Mouse (Mus musculus) embryonic facial prominence, embryonic 14.5 days (tissue): ENCODE measurements around the gene Trpv5. TPM values are rescaled to one million over a fixed set of nuclear protein-coding genes. Genes with fewer than 3 reads are reported as not detected.

Experiments used
- ATAC-seq: fragments of 200-750 bp; cut with Nextera tagmentation; 2 replicates; pipeline ENCODE4 v1.8.0; 2017; ENCODE audit warnings: low read depth, moderate number of reproducible peaks, moderate TSS enrichment
- DNase-seq: peaks from one replicate; pipeline ENCODE4 v3.0.0-alpha.2; 2015; ENCODE audit warnings: low spot score
- H3K27ac ChIP-seq: fragments of 300-500 bp; sonication (generic); replicated peaks from 2 replicates; pipeline ENCODE4 v1.5.1; 2014; ENCODE audit warnings: low read depth, mild to moderate bottlenecking, low read length, moderate library complexity
- H3K27me3 ChIP-seq: fragments of 300-500 bp; sonication (generic); replicated peaks from 2 replicates; pipeline ENCODE4 v1.6.1; 2014; ENCODE audit warnings: low read length; ENCODE audit not compliant: control insufficient read depth, insufficient read depth
- H3K36me3 ChIP-seq: fragments of 300-500 bp; sonication (generic); 2 replicates; pipeline ENCODE4 v1.6.1; 2014; ENCODE audit warnings: low read length, mixed read lengths; ENCODE audit not compliant: control insufficient read depth, insufficient read depth
- H3K4me1 ChIP-seq: fragments of 300-500 bp; sonication (generic); 2 replicates; pipeline ENCODE4 v1.6.1; 2014; ENCODE audit warnings: antibody characterized with exemption, low read length; ENCODE audit not compliant: control insufficient read depth, insufficient read depth
- H3K4me2 ChIP-seq: fragments of 300-500 bp; sonication (generic); 2 replicates; pipeline ENCODE4 v1.6.1; 2014; ENCODE audit warnings: low read depth, mild to moderate bottlenecking, low read length, moderate library complexity, mixed read lengths
- H3K4me3 ChIP-seq: fragments of 300-500 bp; sonication (generic); 2 replicates; pipeline ENCODE4 v1.5.1; 2014; ENCODE audit warnings: low read depth, mild to moderate bottlenecking, low read length
- H3K9ac ChIP-seq: fragments of 300-500 bp; sonication (generic); 2 replicates; pipeline ENCODE4 v1.6.1; 2014; ENCODE audit warnings: low read depth, mild to moderate bottlenecking, low read length, moderate library complexity, mixed read lengths
- H3K9me3 ChIP-seq: fragments of 300-500 bp; sonication (generic); 2 replicates; pipeline ENCODE4 v1.6.1; 2016; ENCODE audit warnings: low read length; ENCODE audit not compliant: control insufficient read depth
- WGBS: fragments of 180-500 bp; shearing (Covaris S2); extraction: QIAGEN DNeasy Blood & Tissue Kit; methylation state at CpG from one replicate; pipeline ENCODE4 v1.1.7; 2014; 5-methylcytosine and 5-hydroxymethylcytosine counted together
- polyA plus RNA-seq: library from polyadenylated mRNA; unstranded; fragments of >200 nt; fragmentation: Nextera tagmentation; extraction: Ambion mirVana; gene quantifications from 2 replicates; pipeline ENCODE4 v1.2.1, GENCODE M21; 2014

Gene Trpv5
- polyA plus RNA-seq, 1 experiment from 2014 or later, result not detected

- Histone ChIP-seq H3K4me2 (no peak overlapping the region), H3K27ac (no peak overlapping the region), H3K4me1 (no peaks in the 10 kb centered on the region), H3K27me3 (no peaks in the 10 kb centered on the region), H3K4me3 (no peak overlapping the region), H3K9me3 (no peaks in the 10 kb centered on the region), H3K36me3 (no peaks in the 10 kb centered on the region), H3K9ac (no peak overlapping the region)
- ATAC-seq (no peak), DNase-seq (no peak)
These were observed 11.6 kb upstream of the Trpv5 start for GRCm38 (mm10) chr6:41692200-41692599.

- ATAC-seq (no peak), DNase-seq (no peak)
- Histone ChIP-seq H3K9me3 (no peaks in the 10 kb centered on the region), H3K9ac (no peak overlapping the region), H3K36me3 (no peaks in the 10 kb centered on the region), H3K4me3 (no peak overlapping the region), H3K27ac (no peak overlapping the region), H3K4me2 (no peak overlapping the region), H3K27me3 (no peaks in the 10 kb centered on the region), H3K4me1 (no peaks in the 10 kb centered on the region)
- WGBS, result 82% methylated on average over 3 of the region's 3 CpGs
These were observed 5.0 kb upstream of the Trpv5 start for GRCm38 (mm10) chr6:41685596-41685995.

- WGBS, result 88% methylated on average over 5 of the region's 5 CpGs
- no peak for ATAC-seq
- no peak for DNase-seq
- Histone ChIP-seq H3K4me3 (no peak overlapping the region), H3K27me3 (no peaks in the 10 kb centered on the region), H3K4me2 (no peak overlapping the region), H3K9ac (no peak overlapping the region), H3K9me3 (no peaks in the 10 kb centered on the region), H3K27ac (no peak overlapping the region), H3K4me1 (no peaks in the 10 kb centered on the region), H3K36me3 (no peaks in the 10 kb centered on the region)
These were observed 4.3 kb upstream of the Trpv5 start for GRCm38 (mm10) chr6:41684911-41685310.

- Histone ChIP-seq H3K4me1 (no peaks in the 10 kb centered on the region), H3K36me3 (no peaks in the 10 kb centered on the region), H3K4me2 (no peak within 1 kb of the TSS), H3K27me3 (no peaks in the 10 kb centered on the region), H3K9me3 (no peaks in the 10 kb centered on the region), H3K9ac (no peak within 1 kb of the TSS), H3K27ac (no peak within 1 kb of the TSS), H3K4me3 (no peak within 1 kb of the TSS)
- no peak for DNase-seq
- WGBS, result 85% methylated on average over 2 of the region's 2 CpGs
- no peak for ATAC-seq
These were observed 3.6 kb upstream of the Trpv5 start, which contains the start of gene Llcfc1 for GRCm38 (mm10) chr6:41684131-41684530. Llcfc1 (plus strand) TSS chr6:41684431.

- no peak for ATAC-seq
- H3K4me3 ChIP-seq, result no peak overlapping the region
- H3K27me3 ChIP-seq, result no peaks in the 10 kb centered on the region
These were observed 1.1 kb upstream of the Trpv5 start for GRCm38 (mm10) chr6:41681656-41682055.

GRCm38 (mm10) chr6:41676530-41676929, 4.0 kb downstream of the Trpv5 start:
- H3K4me2 ChIP-seq, result no peak overlapping the region
- no peaks in the 10 kb centered on the region for H3K4me1 ChIP-seq
- no peaks in the 10 kb centered on the region for H3K27me3 ChIP-seq
- WGBS, result 84% methylated on average over 2 of the region's 2 CpGs
- no peak overlapping the region for H3K27ac ChIP-seq
- H3K36me3 ChIP-seq, result no peaks in the 10 kb centered on the region
- no peak overlapping the region for H3K4me3 ChIP-seq
- H3K9ac ChIP-seq, result no peak overlapping the region
- DNase-seq (no peak), ATAC-seq (no peak)
- no peaks in the 10 kb centered on the region for H3K9me3 ChIP-seq

More at GRCm38 (mm10) chr6:41681656-41682055, 1.1 kb upstream of the Trpv5 start:
- Histone ChIP-seq H3K4me2 (no peak overlapping the region), H3K9me3 (no peaks in the 10 kb centered on the region), H3K9ac (no peak overlapping the region), H3K27ac (no peak overlapping the region), H3K36me3 (no peaks in the 10 kb centered on the region), H3K4me1 (no peaks in the 10 kb centered on the region)
- no peak for DNase-seq
- 80% methylated on average over 5 of the region's 5 CpGs for WGBS

- H3K27ac ChIP-seq, result no peak overlapping the region
- H3K4me3 ChIP-seq, result no peak overlapping the region
- no peaks in the 10 kb centered on the region for H3K27me3 ChIP-seq
- no peaks in the 10 kb centered on the region for H3K9me3 ChIP-seq
- H3K36me3 ChIP-seq, result no peaks in the 10 kb centered on the region
- ATAC-seq (no peak), DNase-seq (peak; percentile 23)
- no peaks in the 10 kb centered on the region for H3K4me1 ChIP-seq
- no peak overlapping the region for H3K4me2 ChIP-seq
- 38% methylated on average over 2 of the region's 2 CpGs for WGBS
- no peak overlapping the region for H3K9ac ChIP-seq
These were observed 18.2 kb downstream of the Trpv5 start for GRCm38 (mm10) chr6:41662320-41662719.

DNA sequence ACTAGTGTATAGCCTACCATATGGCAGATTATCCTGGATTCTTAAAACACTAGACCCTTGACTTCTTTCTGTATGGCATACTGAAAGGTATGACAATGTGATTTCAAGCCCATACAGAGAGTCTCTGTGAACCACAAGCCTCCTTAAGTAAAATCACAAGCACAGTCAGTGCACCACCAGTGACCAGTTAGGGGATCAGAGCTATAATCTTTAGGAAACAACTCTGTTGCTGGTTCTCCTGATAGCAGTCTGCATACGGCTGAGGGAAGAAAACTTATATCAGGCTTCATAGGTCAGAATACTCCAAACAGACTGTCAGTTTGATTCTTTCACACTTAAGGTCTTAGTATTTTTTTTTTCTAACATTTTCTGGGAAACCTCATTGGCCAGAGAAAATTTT, 22.1 kb downstream of the Trpv5 start:
- ATAC-seq (no peak), DNase-seq (no peak)
- no peak overlapping the region for H3K27ac ChIP-seq
- no peaks in the 10 kb centered on the region for H3K27me3 ChIP-seq
- H3K4me2 ChIP-seq, result no peak overlapping the region
- H3K9ac ChIP-seq, result no peak overlapping the region
- H3K9me3 ChIP-seq, result no peaks in the 10 kb centered on the region
- WGBS, result 65% methylated on average over 1 of the region's 1 CpGs
- no peaks in the 10 kb centered on the region for H3K4me1 ChIP-seq
- H3K4me3 ChIP-seq, result no peak overlapping the region
- no peaks in the 10 kb centered on the region for H3K36me3 ChIP-seq

- Histone ChIP-seq H3K27ac (no peak overlapping the region), H3K4me1 (no peaks in the 10 kb centered on the region), H3K9me3 (no peaks in the 10 kb centered on the region), H3K27me3 (no peaks in the 10 kb centered on the region), H3K4me2 (no peak overlapping the region), H3K4me3 (no peak overlapping the region), H3K36me3 (no peaks in the 10 kb centered on the region), H3K9ac (no peak overlapping the region)
- WGBS, result 86% methylated on average over 8 of the region's 8 CpGs
- no peak for DNase-seq
- ATAC-seq, result no peak
These were observed 25.9 kb downstream of the Trpv5 start for GRCm38 (mm10) chr6:41654648-41655047.
